Mouse (Mus musculus) cerebellum, adult 2 months (tissue): ENCODE measurements around the gene Rnf113a2. TPM values are rescaled to one million over a fixed set of nuclear protein-coding genes. Genes with fewer than 3 reads are reported as not detected.

Source experiments
- DNase-seq, 2 experiments: peaks; one replicate each; pipeline ENCODE4 v3.0.0; 2021
- H3K27ac ChIP-seq: fragments of 200-500 bp; 2 replicates; pipeline ENCODE4 v1.5.1; 2012; ENCODE audit warnings: low read length, control low read depth, inconsistent platforms; ENCODE audit not compliant: insufficient read depth
- H3K27me3 ChIP-seq: fragments of 200-500 bp; 2 replicates; pipeline ENCODE4 v1.6.1; 2012; ENCODE audit warnings: inconsistent platforms, mild to moderate bottlenecking, low read length, moderate library complexity; ENCODE audit not compliant: control insufficient read depth, insufficient read depth
- H3K4me1 ChIP-seq: fragments of 200-500 bp; 2 replicates; pipeline ENCODE4 v1.6.1; 2011; ENCODE audit warnings: low read length; ENCODE audit not compliant: control insufficient read depth, insufficient read depth
- H3K4me3 ChIP-seq: fragments of 200-500 bp; replicated peaks from 2 replicates; pipeline ENCODE3; 2011; ENCODE audit warnings: mild to moderate bottlenecking, low read depth, low read length, control low read depth; ENCODE audit not compliant: insufficient read depth
- CTCF ChIP-seq: fragments of 200-500 bp; IDR thresholded peaks from 2 replicates; pipeline ENCODE4 v1.5.1; 2011; ENCODE audit warnings: low read depth, mild to moderate bottlenecking, control low read depth, low read length, moderate library complexity, borderline replicate concordance; ENCODE audit not compliant: insufficient read depth
- POLR2A ChIP-seq: fragments of 200-500 bp; IDR thresholded peaks from 2 replicates; pipeline ENCODE4 v1.6.1; 2011; ENCODE audit warnings: low read length, control low read depth, borderline replicate concordance; ENCODE audit not compliant: insufficient read depth
- WGBS: fragments of 180-500 bp; shearing (Covaris S2); methylation state at CpG from one replicate; pipeline ENCODE4 v1.1.7; 2018; 5-methylcytosine and 5-hydroxymethylcytosine counted together
- polyA plus RNA-seq: library from polyadenylated mRNA; depleted of rRNA; stranded (reverse); fragments of >200 nt; gene quantifications from 2 replicates; pipeline ENCODE4 v1.2.3, GENCODE M21; 2012; rRNA removed

Rnf113a2 gene
- 17.6 and 20.2 TPM in 2 replicates for polyA plus RNA-seq

- Histone ChIP-seq H3K27me3 (no peaks in the 10 kb centered on the region), H3K4me3 (peak within 1 kb of the TSS; percentile 78), H3K4me1 (no peaks in the 10 kb centered on the region), H3K27ac (peak within 1 kb of the TSS; percentile 37; the same call in 1 of the 2 replicates)
- DNase-seq = peak; percentile 84 to 85
- TF ChIP-seq CTCF (no peak), POLR2A (peak; percentile 89)
- 3% methylated on average over 50 of the region's 50 CpGs for WGBS
Observed at GRCm38 (mm10) chr12:84416834-84417604, at the start of gene Rnf113a2. Rnf113a2 (plus strand) TSS chr12:84417196.

GRCm38 (mm10) chr12:84371647-84372046 is 45.3 kb upstream of the Rnf113a2 start:
- H3K4me3 ChIP-seq = no peak overlapping the region
- H3K27me3 ChIP-seq = no peaks in the 10 kb centered on the region
- no peak for TF ChIP-seq CTCF
- TF ChIP-seq POLR2A = no peak
- no peak overlapping the region for H3K27ac ChIP-seq
- no peak for DNase-seq
- no peaks in the 10 kb centered on the region for H3K4me1 ChIP-seq
- WGBS = 87% methylated on average over 5 of the region's 5 CpGs

GRCm38 (mm10) chr12:84373831-84374481 is 43.0 kb upstream of the Rnf113a2 start:
- Histone ChIP-seq H3K27ac (no peak overlapping the region), H3K4me3 (no peak overlapping the region), H3K4me1 (no peaks in the 10 kb centered on the region), H3K27me3 (no peaks in the 10 kb centered on the region)
- 88% methylated on average over 6 of the region's 6 CpGs for WGBS
- no peak for TF ChIP-seq POLR2A
- no peak for TF ChIP-seq CTCF
- no peak for DNase-seq

- TF ChIP-seq CTCF (no peak), POLR2A (no peak)
Observed at GRCm38 (mm10) chr12:84382369-84382768, 34.6 kb upstream of the Rnf113a2 start.

GRCm38 (mm10) chr12:84384644-84385081 is 32.3 kb upstream of the Rnf113a2 start:
- H3K27ac ChIP-seq = no peak overlapping the region
- no peak for DNase-seq
- 38% methylated on average over 5 of the region's 5 CpGs for WGBS
- no peak overlapping the region for H3K4me3 ChIP-seq
- no peak for TF ChIP-seq POLR2A
- no peaks in the 10 kb centered on the region for H3K27me3 ChIP-seq
- H3K4me1 ChIP-seq = no peaks in the 10 kb centered on the region

More at GRCm38 (mm10) chr12:84382369-84382768, 34.6 kb upstream of the Rnf113a2 start:
- Histone ChIP-seq H3K27me3 (no peaks in the 10 kb centered on the region), H3K27ac (no peak overlapping the region), H3K4me1 (no peaks in the 10 kb centered on the region), H3K4me3 (no peak overlapping the region)
- no peak for DNase-seq
- WGBS = 91% methylated on average over 4 of the region's 4 CpGs

GRCm38 (mm10) chr12:84385408-84385807 is 31.6 kb upstream of the Rnf113a2 start:
- Histone ChIP-seq H3K4me1 (no peaks in the 10 kb centered on the region), H3K27ac (no peak overlapping the region), H3K4me3 (no peak overlapping the region), H3K27me3 (no peaks in the 10 kb centered on the region)
- DNase-seq = no peak
- 95% methylated on average over 4 of the region's 4 CpGs for WGBS
- TF ChIP-seq CTCF = no peak
- no peak for TF ChIP-seq POLR2A

- Histone ChIP-seq H3K4me3 (no peak overlapping the region), H3K27me3 (no peaks in the 10 kb centered on the region), H3K4me1 (no peaks in the 10 kb centered on the region), H3K27ac (no peak overlapping the region)
- 72% methylated on average over 8 of the region's 8 CpGs for WGBS
- DNase-seq = no peak
- TF ChIP-seq POLR2A (no peak), CTCF (no peak)
Observed at GRCm38 (mm10) chr12:84388097-84388496, 28.9 kb upstream of the Rnf113a2 start.

GRCm38 (mm10) chr12:84388774-84389400 is 28.1 kb upstream of the Rnf113a2 start:
- H3K27ac ChIP-seq = no peak overlapping the region
- 76% methylated on average over 14 of the region's 14 CpGs for WGBS
- DNase-seq = no peak
- H3K27me3 ChIP-seq = no peaks in the 10 kb centered on the region
- no peak overlapping the region for H3K4me3 ChIP-seq
- no peak for TF ChIP-seq POLR2A
- no peaks in the 10 kb centered on the region for H3K4me1 ChIP-seq
